Mouse (Mus musculus): Measurements from ENCODE around the gene Ttc32. TPM values are rescaled to one million over a fixed set of nuclear protein-coding genes. Genes with fewer than 3 reads are reported as not detected.

Gene Ttc32
- 14.8 and 18.9 TPM in 2 replicates for polyA plus RNA-seq (2015; fragmentation: Nextera tagmentation; extraction: Ambion mirVana)

GRCm38 (mm10) chr12:9029888-9030723, at the start of gene Ttc32:
Ttc32 (plus strand) TSS chr12:9029997.
- ATAC-seq (replicated peaks; ENCODE audit: extremely low read depth, insufficient read depth, low FRiP score), result peak; percentile 94
- H3K36me3 ChIP-seq (ENCODE audit: control insufficient read depth, insufficient read depth), result peaks cover 3% of the 10 kb centered on the region; the same call in 1 of the 2 replicates
- peak within 1 kb of the TSS; percentile 99 for H3K27ac ChIP-seq (ENCODE audit: low read length)
- WGBS, result under 1% methylated on average over 64 of the region's 69 CpGs
- H3K9ac ChIP-seq (ENCODE audit: low read length), result peak within 1 kb of the TSS; percentile 90
- peak within 1 kb of the TSS; percentile 93 for H3K4me2 ChIP-seq (ENCODE audit: low read depth, low read length)
- H3K4me3 ChIP-seq (ENCODE audit: low read length), result peak within 1 kb of the TSS; percentile 80
- peaks cover 10% of the 10 kb centered on the region for H3K4me1 ChIP-seq (ENCODE audit: control insufficient read depth, insufficient read depth, low read length)
- no peaks in the 10 kb centered on the region for H3K27me3 ChIP-seq (ENCODE audit: control insufficient read depth, insufficient read depth, low read length)
- H3K9me3 ChIP-seq (replicated peaks; ENCODE audit: control insufficient read depth, low read length), result no peaks in the 10 kb centered on the region

GRCm38 (mm10) chr12:8993231-8993630, 36.6 kb upstream of the Ttc32 start:
- no peak overlapping the region for H3K4me2 ChIP-seq (ENCODE audit: low read depth, low read length)
- H3K4me1 ChIP-seq (ENCODE audit: control insufficient read depth, insufficient read depth, low read length), result no peaks in the 10 kb centered on the region
- H3K27ac ChIP-seq (ENCODE audit: low read length), result no peak overlapping the region
- H3K9me3 ChIP-seq (replicated peaks; ENCODE audit: control insufficient read depth, low read length), result no peaks in the 10 kb centered on the region
- 64% methylated on average over 8 of the region's 8 CpGs for WGBS
- H3K9ac ChIP-seq (ENCODE audit: low read length), result no peak overlapping the region
- H3K36me3 ChIP-seq (ENCODE audit: control insufficient read depth, insufficient read depth), result no peaks in the 10 kb centered on the region
- H3K27me3 ChIP-seq (ENCODE audit: control insufficient read depth, insufficient read depth, low read length), result no peaks in the 10 kb centered on the region
- ATAC-seq (replicated peaks; ENCODE audit: extremely low read depth, insufficient read depth, low FRiP score), result no peak
- no peak overlapping the region for H3K4me3 ChIP-seq (ENCODE audit: low read length)

- no peak for ATAC-seq (replicated peaks; ENCODE audit: extremely low read depth, insufficient read depth, low FRiP score)
- Histone ChIP-seq H3K27me3 (ENCODE audit: control insufficient read depth, insufficient read depth, low read length) (no peaks in the 10 kb centered on the region), H3K9me3 (replicated peaks; ENCODE audit: control insufficient read depth, low read length) (no peaks in the 10 kb centered on the region), H3K9ac (ENCODE audit: low read length) (no peak overlapping the region), H3K4me2 (ENCODE audit: low read depth, low read length) (no peak overlapping the region), H3K27ac (ENCODE audit: low read length) (no peak overlapping the region), H3K36me3 (ENCODE audit: control insufficient read depth, insufficient read depth) (no peaks in the 10 kb centered on the region), H3K4me1 (ENCODE audit: control insufficient read depth, insufficient read depth, low read length) (no peaks in the 10 kb centered on the region), H3K4me3 (ENCODE audit: low read length) (no peak overlapping the region)
- WGBS, result 91% methylated on average over 4 of the region's 4 CpGs
These were observed 31.5 kb upstream of the Ttc32 start for GRCm38 (mm10) chr12:8998318-8998717.

GRCm38 (mm10) chr12:9002038-9002648, 27.7 kb upstream of the Ttc32 start:
- Histone ChIP-seq H3K4me3 (ENCODE audit: low read length) (no peak overlapping the region), H3K36me3 (ENCODE audit: control insufficient read depth, insufficient read depth) (no peaks in the 10 kb centered on the region; the same call in 1 of the 2 replicates), H3K4me2 (ENCODE audit: low read depth, low read length) (no peak overlapping the region), H3K4me1 (ENCODE audit: control insufficient read depth, insufficient read depth, low read length) (no peaks in the 10 kb centered on the region), H3K9me3 (replicated peaks; ENCODE audit: control insufficient read depth, low read length) (no peaks in the 10 kb centered on the region), H3K27ac (ENCODE audit: low read length) (no peak overlapping the region), H3K9ac (ENCODE audit: low read length) (no peak overlapping the region), H3K27me3 (ENCODE audit: control insufficient read depth, insufficient read depth, low read length) (no peaks in the 10 kb centered on the region)
- WGBS, result 12% methylated on average over 5 of the region's 5 CpGs
- ATAC-seq (replicated peaks; ENCODE audit: extremely low read depth, insufficient read depth, low FRiP score), result no peak

- 50% methylated on average over 4 of the region's 4 CpGs for WGBS
- Histone ChIP-seq H3K27ac (ENCODE audit: low read length) (no peak overlapping the region), H3K36me3 (ENCODE audit: control insufficient read depth, insufficient read depth) (no peaks in the 10 kb centered on the region; the same call in 1 of the 2 replicates), H3K9me3 (replicated peaks; ENCODE audit: control insufficient read depth, low read length) (no peaks in the 10 kb centered on the region), H3K4me2 (ENCODE audit: low read depth, low read length) (no peak overlapping the region), H3K9ac (ENCODE audit: low read length) (no peak overlapping the region), H3K27me3 (ENCODE audit: control insufficient read depth, insufficient read depth, low read length) (no peaks in the 10 kb centered on the region), H3K4me1 (ENCODE audit: control insufficient read depth, insufficient read depth, low read length) (0 out of 2 replicates have a peak, but pooled peaks cover 3% of the 10 kb centered on the region), H3K4me3 (ENCODE audit: low read length) (no peak overlapping the region)
- ATAC-seq (replicated peaks; ENCODE audit: extremely low read depth, insufficient read depth, low FRiP score), result no peak
These were observed 22.7 kb upstream of the Ttc32 start for GRCm38 (mm10) chr12:9007146-9007545.

- H3K4me2 ChIP-seq (ENCODE audit: low read depth, low read length), result no peak overlapping the region
- H3K36me3 ChIP-seq (ENCODE audit: control insufficient read depth, insufficient read depth), result no peaks in the 10 kb centered on the region; the same call in 1 of the 2 replicates
- H3K4me1 ChIP-seq (ENCODE audit: control insufficient read depth, insufficient read depth, low read length), result 0 out of 2 replicates have a peak, but pooled peaks cover 3% of the 10 kb centered on the region
- no peaks in the 10 kb centered on the region for H3K27me3 ChIP-seq (ENCODE audit: control insufficient read depth, insufficient read depth, low read length)
- no peak overlapping the region for H3K9ac ChIP-seq (ENCODE audit: low read length)
- H3K27ac ChIP-seq (ENCODE audit: low read length), result no peak overlapping the region
- H3K4me3 ChIP-seq (ENCODE audit: low read length), result no peak overlapping the region
- ATAC-seq (replicated peaks; ENCODE audit: extremely low read depth, insufficient read depth, low FRiP score), result no peak
- no peaks in the 10 kb centered on the region for H3K9me3 ChIP-seq (replicated peaks; ENCODE audit: control insufficient read depth, low read length)
- 90% methylated on average over 6 of the region's 6 CpGs for WGBS
These were observed 22.0 kb upstream of the Ttc32 start for GRCm38 (mm10) chr12:9007811-9008210.

GRCm38 (mm10) chr12:9010311-9010710, 19.5 kb upstream of the Ttc32 start:
- no peak for ATAC-seq (replicated peaks; ENCODE audit: extremely low read depth, insufficient read depth, low FRiP score)
- Histone ChIP-seq H3K9me3 (replicated peaks; ENCODE audit: control insufficient read depth, low read length) (no peaks in the 10 kb centered on the region), H3K27ac (ENCODE audit: low read length) (no peak overlapping the region), H3K36me3 (ENCODE audit: control insufficient read depth, insufficient read depth) (no peaks in the 10 kb centered on the region; the same call in 1 of the 2 replicates), H3K27me3 (ENCODE audit: control insufficient read depth, insufficient read depth, low read length) (no peaks in the 10 kb centered on the region), H3K9ac (ENCODE audit: low read length) (no peak overlapping the region), H3K4me3 (ENCODE audit: low read length) (no peak overlapping the region), H3K4me1 (ENCODE audit: control insufficient read depth, insufficient read depth, low read length) (0 out of 2 replicates have a peak, but pooled peaks cover 3% of the 10 kb centered on the region), H3K4me2 (ENCODE audit: low read depth, low read length) (no peak overlapping the region)
- 50% methylated on average over 4 of the region's 4 CpGs for WGBS

GRCm38 (mm10) chr12:9016376-9016775, 13.4 kb upstream of the Ttc32 start:
- Histone ChIP-seq H3K9ac (ENCODE audit: low read length) (no peak overlapping the region), H3K4me3 (ENCODE audit: low read length) (no peak overlapping the region), H3K27me3 (ENCODE audit: control insufficient read depth, insufficient read depth, low read length) (no peaks in the 10 kb centered on the region), H3K9me3 (replicated peaks; ENCODE audit: control insufficient read depth, low read length) (no peaks in the 10 kb centered on the region), H3K27ac (ENCODE audit: low read length) (no peak overlapping the region), H3K4me2 (ENCODE audit: low read depth, low read length) (no peak overlapping the region), H3K36me3 (ENCODE audit: control insufficient read depth, insufficient read depth) (no peaks in the 10 kb centered on the region), H3K4me1 (ENCODE audit: control insufficient read depth, insufficient read depth, low read length) (no peaks in the 10 kb centered on the region)
- WGBS, result 93% methylated on average over 9 of the region's 9 CpGs
- ATAC-seq (replicated peaks; ENCODE audit: extremely low read depth, insufficient read depth, low FRiP score), result no peak

- Histone ChIP-seq H3K36me3 (ENCODE audit: control insufficient read depth, insufficient read depth) (no peaks in the 10 kb centered on the region), H3K27me3 (ENCODE audit: control insufficient read depth, insufficient read depth, low read length) (no peaks in the 10 kb centered on the region), H3K9me3 (replicated peaks; ENCODE audit: control insufficient read depth, low read length) (no peaks in the 10 kb centered on the region), H3K4me2 (ENCODE audit: low read depth, low read length) (no peak overlapping the region), H3K9ac (ENCODE audit: low read length) (no peak overlapping the region), H3K4me1 (ENCODE audit: control insufficient read depth, insufficient read depth, low read length) (no peaks in the 10 kb centered on the region), H3K4me3 (ENCODE audit: low read length) (no peak overlapping the region), H3K27ac (ENCODE audit: low read length) (no peak overlapping the region)
- 93% methylated on average over 8 of the region's 8 CpGs for WGBS
- ATAC-seq (replicated peaks; ENCODE audit: extremely low read depth, insufficient read depth, low FRiP score), result no peak
These were observed 9.4 kb upstream of the Ttc32 start for GRCm38 (mm10) chr12:9020431-9020830.

All from heart, embryonic 16.5 days (tissue).